Mouse (Mus musculus) retina, adult 2 months (tissue): ENCODE data around the gene Il12b.
"Not testable (repeated sequence)": the region's sequence is repeated elsewhere in the genome, so short reads cannot be mapped to it uniquely, and the experiment has no call there.

Experiments used
- DNase-seq: peaks from one replicate; pipeline ENCODE4 v3.0.0-alpha.2; 2012; ENCODE audit warnings: low read depth, low spot score

Il12b gene

DNA sequence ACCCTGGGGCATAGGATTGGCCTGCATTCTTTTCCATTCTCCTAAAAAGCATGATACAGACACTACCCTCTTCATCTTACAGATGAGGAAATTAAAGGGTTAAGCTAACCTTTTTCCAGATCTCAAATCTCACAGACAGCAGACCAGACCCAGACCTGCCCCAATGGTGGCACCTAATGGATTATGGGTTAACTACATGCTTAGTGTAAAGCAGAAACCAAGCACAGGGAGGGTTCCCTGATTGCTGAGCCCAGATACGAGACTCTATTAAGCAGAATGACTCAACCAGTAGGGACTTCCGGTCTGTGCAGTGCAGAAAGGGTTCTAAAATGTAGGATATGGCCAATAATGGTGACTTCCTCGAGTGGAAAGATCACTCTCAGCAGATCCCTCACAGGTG lies 10.6 kb downstream of the Il12b start:
- DNase-seq: no peak

DNA sequence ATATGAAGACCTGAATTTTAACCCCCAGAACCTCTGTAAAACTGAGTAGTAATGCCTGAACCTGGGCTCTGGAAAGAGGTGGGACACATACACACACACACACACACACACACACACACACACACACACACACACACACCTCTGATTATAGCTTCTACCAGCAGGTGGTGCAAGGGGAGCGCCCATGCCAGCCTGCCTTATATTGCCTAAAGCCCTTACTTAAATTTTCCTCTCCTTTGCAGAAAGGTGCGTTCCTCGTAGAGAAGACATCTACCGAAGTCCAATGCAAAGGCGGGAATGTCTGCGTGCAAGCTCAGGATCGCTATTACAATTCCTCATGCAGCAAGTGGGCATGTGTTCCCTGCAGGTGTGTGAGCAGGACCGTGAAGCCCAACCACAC lies 12.4 kb downstream of the Il12b start:
- DNase-seq: no peak

DNA sequence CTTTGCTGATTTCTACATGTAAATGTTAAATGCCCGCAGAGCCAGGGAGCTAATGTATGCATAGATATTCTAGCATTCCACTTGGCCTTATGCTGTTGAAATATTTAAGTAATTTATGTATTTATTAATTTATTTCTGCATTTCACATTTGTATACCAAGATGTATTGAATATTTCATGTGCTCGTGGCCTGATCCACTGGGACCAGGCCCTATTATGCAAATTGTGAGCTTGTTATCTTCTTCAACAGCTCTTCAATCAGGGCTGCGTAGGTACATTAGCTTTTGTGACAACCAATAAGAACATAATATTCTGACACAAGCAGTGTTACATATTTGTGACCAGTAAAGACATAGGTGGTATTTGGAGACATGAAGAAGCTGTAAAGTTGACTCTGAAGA lies 13.5 kb downstream of the Il12b start:
- no peak for DNase-seq

DNA sequence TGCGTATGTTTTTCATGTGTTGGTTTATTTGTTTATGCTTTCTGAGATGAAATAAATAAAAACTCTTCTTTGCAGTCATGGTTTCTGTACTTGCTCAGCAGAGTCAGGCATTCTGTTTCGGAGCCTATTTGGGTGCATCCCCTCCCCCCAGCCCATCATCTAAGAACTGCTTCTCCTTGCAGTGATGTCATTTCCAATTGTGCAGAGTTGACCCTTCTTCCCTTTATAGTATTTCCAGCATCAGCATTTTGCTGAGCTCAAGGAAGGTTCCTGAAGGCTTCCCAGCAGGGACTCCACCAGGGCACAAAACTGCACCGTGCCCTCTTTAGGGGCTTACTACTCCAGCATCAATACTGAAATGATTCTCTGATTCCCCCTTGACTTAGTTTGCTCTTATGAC lies 14.7 kb downstream of the Il12b start:
- no peak for DNase-seq

DNA sequence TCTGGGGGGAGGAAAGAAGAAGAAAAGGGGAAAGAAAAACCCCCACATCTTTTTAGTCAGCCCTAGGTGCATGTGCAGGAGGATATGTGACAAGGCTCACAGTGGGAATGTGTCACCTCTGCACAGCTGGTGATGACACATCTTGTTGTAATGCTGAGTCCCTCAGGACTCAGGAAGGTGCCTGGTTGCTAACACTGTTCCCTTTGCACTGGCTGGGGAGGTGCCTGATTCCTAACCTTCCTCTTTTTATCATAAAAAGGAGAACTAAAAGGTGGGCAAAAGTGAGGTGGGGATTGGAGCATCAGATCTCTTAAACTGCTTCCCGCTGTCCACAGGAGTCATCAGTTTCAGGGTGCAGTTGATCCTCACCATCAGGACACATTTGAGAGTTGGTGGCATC lies 17.5 kb downstream of the Il12b start:
- DNase-seq: no peak

GRCm38 (mm10) chr11:44422337-44423111 lies 22.7 kb downstream of the Il12b start:
- no peak for DNase-seq

GRCm38 (mm10) chr11:44423261-44423660 lies 23.4 kb downstream of the Il12b start:
- no peak for DNase-seq

DNA sequence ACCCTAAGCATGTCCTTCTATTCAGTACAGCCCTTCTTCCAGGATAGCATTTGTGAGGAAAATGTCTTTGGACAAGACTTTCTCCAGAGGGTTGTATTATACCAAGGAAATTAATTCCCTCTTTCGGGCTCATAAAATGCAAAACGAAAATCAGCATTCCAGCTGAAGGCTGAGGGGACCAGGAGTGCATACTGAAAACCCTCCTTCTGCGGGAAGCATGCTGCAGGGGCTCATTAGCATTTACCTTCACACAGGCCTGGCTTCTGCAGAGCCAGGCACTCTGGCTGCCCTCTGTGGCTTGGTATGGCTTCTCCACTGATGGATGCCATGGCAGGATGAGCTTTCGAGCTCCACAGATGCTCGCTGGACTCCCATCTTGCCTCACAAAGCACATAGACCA lies 24.1 kb downstream of the Il12b start:
- no peak for DNase-seq

DNA sequence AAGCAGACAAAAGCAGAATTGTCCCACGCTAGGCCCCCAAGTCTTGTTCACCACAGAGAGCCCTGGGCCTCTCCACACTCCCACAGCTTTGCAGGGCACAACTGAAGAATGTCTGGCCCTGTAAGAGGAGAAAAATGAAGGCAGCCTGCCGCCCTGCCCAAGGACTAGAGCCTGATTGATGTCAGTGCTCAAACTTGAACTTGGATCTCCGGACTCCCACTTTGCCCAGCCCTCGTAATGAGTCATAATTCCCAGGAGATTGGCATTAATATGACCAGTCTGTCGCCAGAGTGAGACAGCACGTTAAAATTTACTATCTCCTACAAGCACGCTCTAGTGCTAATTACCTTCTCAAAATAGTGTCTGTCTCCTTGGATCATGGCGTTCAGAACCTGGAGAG lies 25.1 kb downstream of the Il12b start:
- no peak for DNase-seq

DNA sequence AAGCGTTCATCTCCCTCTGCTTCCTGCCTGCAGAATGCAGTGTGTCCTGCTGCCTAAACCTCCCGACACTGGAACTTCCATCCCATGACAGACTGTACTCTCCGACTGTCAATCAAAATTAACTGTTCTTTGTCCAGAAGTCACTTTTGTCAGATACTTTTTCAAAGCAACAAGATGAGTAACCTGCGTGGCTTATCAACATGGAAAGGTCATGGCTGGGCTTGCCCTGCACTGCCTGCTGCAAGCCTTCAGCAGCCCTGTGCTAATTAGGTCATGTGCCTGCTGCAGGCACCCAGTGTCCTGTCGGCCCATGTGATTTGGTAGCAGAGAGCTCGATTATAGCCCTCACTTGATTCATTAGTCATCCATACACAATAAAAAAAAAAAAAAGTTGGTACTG lies 25.8 kb downstream of the Il12b start:
- DNase-seq: no peak

- DNase-seq: no peak
Observed at GRCm38 (mm10) chr11:44427951-44428350, 28.1 kb downstream of the Il12b start.

DNA sequence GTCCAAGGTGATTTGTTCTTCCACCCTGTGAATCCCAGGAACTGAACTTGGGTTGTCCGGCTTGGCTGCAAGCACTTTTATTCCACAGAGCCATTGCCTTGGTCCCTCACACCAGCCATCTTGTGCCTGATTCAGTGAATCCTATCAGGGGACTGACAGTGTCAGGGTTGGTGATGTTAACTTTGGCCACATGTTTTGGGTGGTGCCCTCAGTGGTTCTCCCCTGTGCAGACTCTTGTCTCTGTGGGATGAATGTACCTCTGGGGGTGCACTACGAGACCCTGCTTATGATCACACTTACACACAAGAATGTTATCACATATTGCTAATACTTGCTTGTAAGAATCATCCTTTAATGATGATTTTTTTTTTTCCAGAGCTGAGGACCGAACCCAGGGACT lies 30.2 kb downstream of the Il12b start:
- no peak for DNase-seq

DNA sequence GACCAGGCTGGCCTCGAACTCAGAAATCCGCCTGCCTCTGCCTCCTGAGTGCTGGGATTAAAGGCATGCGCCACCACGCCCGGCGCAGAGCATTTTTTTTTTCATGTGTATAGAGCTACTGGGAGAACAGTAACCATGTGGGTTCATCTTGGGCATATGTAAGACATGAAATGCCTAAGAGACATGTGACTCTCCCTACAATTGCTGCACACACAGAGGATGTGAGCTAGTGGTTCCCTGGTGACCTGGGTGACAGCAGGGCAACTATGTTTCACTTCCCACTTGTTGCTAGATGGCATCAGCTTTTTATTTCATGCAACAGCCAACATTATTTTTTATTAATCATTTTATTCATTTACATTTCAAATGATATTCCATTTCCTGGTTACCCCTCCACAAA lies 37.9 kb downstream of the Il12b start:
- DNase-seq: no peak

- DNase-seq: no peak
Observed at GRCm38 (mm10) chr11:44451046-44451445, 51.2 kb downstream of the Il12b start.

DNA sequence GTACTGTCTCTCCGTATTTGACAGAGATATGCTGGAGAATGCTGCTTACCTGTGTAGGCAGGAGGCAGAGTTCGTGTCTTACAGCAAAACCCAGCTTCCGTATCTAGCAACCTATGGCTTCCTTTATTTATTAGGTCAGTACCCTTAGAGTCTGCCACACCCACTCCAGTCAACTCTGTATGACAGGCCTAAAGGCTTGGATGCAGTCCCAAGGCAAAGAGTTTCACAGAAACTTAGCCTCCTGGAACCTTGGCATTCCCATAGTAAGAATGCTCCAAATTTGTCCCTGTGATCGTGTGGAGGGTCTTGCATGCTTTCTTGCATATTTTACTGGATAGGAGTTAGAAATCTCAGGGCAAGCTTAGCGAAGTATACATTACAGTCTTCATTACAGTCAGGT lies 52.2 kb downstream of the Il12b start:
- DNase-seq: not testable (repeated sequence)

DNA sequence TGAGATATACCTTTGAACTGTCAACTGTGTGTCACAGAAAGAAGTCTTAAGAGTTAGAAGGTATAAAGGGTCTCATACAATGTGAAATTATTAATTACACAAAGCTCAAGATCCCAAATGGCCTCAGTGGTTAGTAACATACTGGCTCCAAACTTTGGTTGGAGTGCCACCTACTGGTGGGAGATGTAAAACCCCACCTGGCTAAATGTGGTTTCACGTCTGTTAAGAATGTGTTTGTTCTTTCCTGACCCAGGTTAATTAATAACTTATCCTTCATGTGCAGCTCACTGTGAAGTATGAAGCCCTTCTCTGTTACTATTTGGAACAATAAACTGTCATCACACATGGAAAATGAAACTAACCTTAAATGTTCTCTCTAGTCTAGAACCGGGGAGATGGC lies 53.6 kb downstream of the Il12b start:
- DNase-seq: peak; percentile 33

- no peak for DNase-seq
Observed at GRCm38 (mm10) chr11:44461493-44461892, 61.6 kb downstream of the Il12b start.
